Mouse (Mus musculus): Measurements from ENCODE around the gene Cirbp. TPM values are rescaled to one million over a fixed set of nuclear protein-coding genes. Genes with fewer than 3 reads are reported as not detected.

Cirbp gene
- polyA plus RNA-seq, 3 experiments from 2014 or later, result 84.2 to 255 (median 213) TPM

GRCm38 (mm10) chr10:80138553-80139438, 27.0 kb upstream of the Cirbp start, which contains the start of gene Atp5d:
Gene Atp5d (plus strand): TSS chr10:80138632.
- ATAC-seq, result no peak

GRCm38 (mm10) chr10:80139439-80139775, 26.4 kb upstream of the Cirbp start:
- ATAC-seq, result no peak

GRCm38 (mm10) chr10:80139975-80140665, 25.7 kb upstream of the Cirbp start:
- ATAC-seq, result no peak

GRCm38 (mm10) chr10:80140666-80141035, 25.1 kb upstream of the Cirbp start, which contains the start of gene Cbarp:
Gene Cbarp (minus strand): TSS chr10:80140835.
- ATAC-seq, result no peak

DNA sequence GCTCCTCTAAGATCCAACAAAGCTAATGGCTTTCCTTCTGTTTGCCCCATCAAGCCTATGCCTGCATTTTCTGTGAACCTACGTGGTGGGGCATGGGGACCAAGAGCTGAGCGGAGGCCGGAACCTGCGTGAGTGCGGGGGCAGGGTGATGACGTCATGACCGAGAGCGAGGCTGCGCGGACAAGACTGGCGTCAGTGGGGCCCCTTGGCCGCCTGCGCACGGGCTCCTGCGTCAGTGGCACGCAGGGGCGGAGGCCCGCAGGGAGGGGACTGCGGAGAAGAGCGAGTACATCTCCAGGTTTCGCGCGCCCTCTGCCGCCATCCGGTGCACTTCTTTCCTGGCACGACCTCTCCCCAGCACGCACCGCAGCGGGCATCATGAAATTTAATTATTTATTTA, 24.5 kb upstream of the Cirbp start:
- ATAC-seq, result peak; percentile 83

GRCm38 (mm10) chr10:80141786-80142529, 23.8 kb upstream of the Cirbp start:
- ATAC-seq, result peak; percentile 65

DNA sequence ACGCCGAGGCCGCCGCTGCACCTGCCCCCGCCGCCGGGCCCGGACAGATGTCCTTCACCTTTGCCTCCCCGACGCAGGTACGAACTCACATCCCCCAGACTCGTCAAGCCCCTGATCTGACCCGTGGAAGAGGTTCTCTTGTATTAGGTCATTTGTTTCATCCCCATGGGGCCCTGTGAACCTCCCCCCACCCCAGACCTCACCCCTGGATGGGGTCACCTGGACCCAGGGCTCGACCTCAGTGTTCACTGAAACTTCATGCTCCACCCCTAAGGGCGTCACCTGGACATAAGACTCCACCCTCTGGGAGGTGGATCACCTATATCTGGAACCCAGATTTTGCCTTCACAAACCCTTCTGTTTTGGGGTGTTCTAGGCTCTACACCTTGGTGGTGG, 23.3 kb upstream of the Cirbp start:
- ATAC-seq, result no peak

DNA sequence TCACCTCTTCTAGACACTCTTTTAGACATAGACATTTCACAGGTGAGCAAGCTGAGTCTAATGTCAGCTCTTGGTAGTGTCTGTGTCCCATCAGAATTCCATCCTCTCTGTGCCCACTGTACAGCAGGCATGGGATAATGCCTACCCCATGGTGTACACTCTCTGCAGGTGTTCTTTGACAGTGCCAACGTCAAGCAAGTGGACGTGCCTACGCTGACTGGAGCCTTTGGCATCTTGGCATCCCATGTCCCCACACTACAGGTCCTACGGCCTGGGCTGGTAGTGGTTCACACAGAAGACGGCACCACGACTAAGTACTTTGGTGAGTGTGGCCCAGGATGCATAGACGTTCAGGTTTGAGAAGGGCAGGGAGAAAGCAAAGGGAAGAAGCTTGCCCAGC, 22.1 kb upstream of the Cirbp start:
- no peak for ATAC-seq

DNA sequence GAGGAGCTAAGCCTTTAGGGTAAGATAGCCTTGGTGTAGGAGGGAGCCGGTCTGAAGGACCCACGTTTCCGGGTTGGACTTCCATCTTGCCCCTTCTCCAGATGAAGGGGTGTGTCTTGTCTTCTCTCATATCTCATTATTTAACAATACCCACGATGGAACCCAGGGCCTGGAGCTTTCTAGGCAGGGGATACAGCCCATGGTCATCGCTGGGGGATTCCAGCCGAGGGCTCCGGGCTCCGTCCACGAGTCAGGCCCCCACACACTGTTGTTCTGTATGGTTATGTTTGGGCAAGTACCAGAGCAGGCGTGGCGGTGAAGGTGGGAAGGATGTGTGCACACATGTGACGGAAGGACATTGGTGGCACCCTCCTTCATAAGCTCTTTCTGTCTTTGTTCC, 21.6 kb upstream of the Cirbp start:
- no peak for ATAC-seq

DNA sequence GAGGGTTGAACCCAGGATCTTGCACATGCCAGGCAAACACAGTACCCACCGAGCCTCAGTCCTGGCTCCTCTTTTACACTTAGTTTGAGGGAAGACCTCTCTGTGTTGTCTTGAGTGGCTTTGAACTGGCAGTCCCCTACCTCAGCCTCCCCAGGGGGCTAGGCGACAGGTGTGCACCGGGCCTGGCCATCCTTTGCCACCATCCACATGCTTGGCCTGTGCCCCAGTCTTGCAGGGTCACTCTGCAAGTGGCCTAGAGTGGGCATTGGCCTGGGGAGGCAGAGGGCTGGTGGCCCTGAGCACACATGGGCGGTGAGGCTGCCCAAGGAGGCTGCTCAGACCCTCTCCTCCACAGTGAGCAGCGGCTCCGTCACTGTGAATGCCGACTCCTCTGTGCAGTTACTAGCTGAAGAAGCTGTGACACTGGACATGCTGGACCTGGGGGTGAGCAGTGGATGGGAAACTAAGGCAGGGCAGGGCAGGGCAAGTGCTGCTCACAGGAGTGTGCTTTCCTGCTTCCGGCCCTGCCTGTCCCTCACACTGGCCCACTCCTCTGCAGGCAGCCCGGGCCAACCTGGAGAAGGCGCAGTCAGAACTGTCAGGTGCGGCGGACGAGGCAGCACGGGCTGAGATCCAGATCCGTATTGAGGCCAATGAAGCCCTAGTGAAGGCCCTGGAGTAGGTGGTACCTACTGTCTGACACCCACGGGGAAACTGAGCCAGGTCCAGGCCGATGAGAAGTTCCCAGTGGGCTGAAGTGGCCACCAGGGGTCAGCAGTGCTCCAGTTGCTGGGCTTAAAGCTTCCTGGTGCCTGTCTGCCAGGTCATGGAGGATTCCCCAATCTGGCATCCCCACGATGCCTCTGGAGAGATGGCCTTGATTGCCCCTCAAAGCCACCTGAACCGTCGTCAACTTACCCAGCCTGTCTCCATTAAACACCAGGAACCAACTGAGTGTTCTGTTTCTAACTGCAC, 20.6 kb upstream of the Cirbp start:
- no peak for ATAC-seq

DNA sequence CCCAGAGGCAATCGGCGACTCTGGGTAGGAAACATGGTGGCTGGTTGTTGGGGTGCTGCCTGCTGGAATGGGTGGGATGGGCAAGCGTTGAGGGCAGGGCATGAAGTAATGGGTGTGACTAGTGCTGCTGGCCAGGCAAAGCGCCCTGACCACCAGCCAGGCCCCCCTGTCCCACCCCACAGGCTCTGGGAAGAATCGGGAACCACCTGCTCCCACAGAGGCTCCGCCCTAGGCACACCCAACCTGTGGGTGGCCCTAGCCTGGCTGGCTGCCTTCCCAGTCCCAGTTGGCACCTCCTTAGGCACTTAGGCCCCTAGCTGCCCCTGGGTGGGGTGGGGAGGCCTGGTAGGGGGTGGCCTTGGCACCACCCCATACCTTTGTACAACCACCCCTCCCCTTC, 19.9 kb upstream of the Cirbp start:
- no peak for ATAC-seq

DNA sequence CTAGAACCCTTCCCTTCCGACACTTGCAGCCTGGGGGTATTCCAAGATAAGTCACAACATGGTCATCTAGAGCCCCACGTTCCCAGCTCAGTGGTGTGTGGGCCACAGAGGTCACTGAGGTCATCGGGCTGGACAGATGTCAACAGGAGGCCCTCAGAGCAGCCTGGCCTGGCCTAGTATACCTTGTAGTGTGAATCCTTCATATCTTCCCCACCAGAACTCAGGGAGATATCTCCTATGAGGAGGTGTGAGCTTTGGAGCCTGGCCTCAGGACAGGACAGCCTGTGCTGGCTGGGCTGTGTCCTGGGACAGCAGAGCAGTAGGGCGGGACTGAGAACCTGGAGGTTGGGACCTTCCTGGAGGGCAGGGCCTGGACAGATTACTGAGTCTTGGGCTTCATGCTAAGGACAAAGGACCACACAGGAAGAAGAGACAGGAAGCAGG, 19.2 kb upstream of the Cirbp start:
- no peak for ATAC-seq

DNA sequence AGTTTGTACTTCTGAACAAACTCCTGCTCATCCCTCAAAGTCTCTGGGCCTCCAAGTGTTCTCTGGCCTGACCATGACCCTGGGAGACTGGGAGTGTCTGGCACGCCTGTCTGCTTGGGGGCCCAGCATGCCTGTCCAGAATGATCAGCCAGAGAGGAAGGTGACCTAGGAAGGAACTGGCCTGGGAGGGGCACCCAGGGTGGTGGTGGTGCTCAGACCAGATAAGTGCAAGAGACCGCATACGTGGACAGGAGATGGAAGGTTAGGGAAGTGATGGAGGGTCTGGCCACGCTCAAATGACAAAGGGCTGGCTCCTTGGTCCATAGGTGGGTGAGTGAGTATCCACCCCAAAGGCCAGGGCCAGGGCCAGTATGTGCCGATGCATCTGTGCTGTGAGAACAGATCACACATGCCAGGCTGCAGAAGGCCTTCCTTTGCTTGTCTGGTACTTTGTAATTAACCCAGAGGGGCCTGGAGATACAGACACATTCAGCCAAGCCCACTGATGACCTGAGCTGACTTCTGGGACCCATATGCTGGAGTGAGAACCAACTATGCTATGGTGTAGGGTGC, 18.6 kb upstream of the Cirbp start:
- ATAC-seq, result no peak

GRCm38 (mm10) chr10:80147719-80148601, 17.8 kb upstream of the Cirbp start, which contains the start of gene Midn:
Gene Midn (plus strand): TSS chr10:80148272.
- ATAC-seq, result peak; percentile 3

DNA sequence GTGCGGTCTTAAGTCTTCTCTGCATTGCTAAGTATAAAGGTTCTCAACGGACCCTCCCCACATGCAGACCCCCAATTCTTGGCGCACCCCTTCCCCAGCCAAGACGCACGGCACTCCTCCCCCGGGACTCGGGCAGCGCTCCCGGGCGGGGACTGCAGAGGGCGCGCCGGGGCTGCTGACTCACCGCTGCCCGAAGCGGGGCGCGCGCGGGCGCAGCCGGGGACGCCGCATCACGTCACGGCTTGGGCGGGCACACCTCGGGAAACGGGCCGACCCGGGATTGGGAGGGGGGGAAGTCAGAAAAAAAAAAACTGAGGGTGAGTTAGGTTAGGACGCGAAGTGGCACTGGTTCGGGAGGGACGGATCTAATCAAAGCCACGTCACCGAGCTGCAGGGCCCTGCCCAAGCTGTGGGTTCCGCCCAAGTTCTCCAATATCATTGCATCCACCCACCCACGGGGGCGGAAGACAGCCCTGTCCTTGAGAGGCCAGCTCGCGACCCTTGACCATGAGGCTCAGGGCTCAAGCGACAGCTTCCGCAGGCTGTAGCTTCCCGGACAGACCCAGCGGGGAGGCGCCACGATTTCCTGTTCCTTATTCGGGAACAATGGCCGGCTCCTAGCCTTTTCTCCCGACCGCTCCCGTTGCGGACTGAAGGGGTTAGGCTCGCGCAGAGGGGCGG, 17.0 kb upstream of the Cirbp start:
- peak; percentile 32 for ATAC-seq

GRCm38 (mm10) chr10:80149291-80150225, 16.2 kb upstream of the Cirbp start:
- ATAC-seq, result peak; percentile 80

- no peak for ATAC-seq
Measured at GRCm38 (mm10) chr10:80150226-80151210, 15.3 kb upstream of the Cirbp start.
